Mouse (Mus musculus): ENCODE measurements around the gene Fancc. TPM values are rescaled to one million over a fixed set of nuclear protein-coding genes. Genes with fewer than 3 reads are reported as not detected.

Gene Fancc
- total RNA-seq (2023) = 18.2 TPM

DNA sequence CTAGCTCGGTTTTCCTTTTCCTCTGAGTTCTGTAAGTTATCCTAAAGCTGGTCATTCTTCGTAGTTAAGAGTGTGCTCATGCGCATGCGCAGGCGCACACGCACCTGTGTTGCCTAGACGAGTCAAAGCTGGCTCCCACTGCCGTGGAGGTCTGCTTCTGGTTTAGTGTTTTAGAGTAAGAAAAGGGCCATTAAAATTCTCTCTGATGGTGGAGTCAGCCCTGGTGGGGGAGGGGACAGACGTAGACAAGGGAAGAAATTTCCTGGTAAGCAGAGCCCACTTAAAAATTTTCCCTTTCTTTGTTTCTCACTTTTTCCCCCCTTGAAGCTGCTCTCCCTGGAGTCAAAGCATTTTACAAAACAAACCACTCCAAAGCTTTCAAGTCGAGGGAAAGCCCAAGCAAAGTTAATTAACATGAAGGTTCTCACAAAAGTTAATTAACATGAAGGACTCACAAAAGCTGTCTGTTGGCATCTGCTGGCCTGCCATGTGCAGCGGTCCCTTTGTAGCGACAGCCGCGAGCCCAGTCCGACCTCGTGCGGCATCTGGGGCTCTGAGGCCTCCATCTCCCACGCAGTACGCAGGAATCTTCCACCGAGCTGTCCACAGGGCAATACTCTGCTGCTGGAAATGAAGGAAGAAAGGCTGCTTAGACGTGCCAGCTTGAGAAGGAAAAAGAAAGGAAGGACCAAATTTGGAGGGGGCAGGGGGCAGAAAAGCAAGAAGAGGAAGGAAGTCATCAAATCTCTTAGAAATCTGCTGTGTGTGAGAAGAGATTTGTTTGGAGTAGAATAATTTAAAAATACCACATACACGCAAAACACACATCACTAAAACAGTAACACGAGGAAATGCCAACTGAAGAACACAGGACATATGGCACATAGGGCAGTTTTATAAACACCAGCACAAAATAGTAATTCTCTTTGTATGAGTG is at the start of gene Fancc:
Gene Fancc (minus strand): TSS at position 633 of the 937 bp plus-strand sequence.

Other genes starting within 250 kb of the Fancc start
- 32.3 TPM for gene Ptch1, start 76.3 kb upstream of the Fancc start, total RNA-seq (2023)